Mouse (Mus musculus) frontal cortex, postnatal 25 days (tissue): ENCODE results near the gene Zpbp2.

Source experiments
- DNase-seq, 2 experiments: peaks; one replicate each; pipeline ENCODE4 v3.0.0; 2022; ENCODE audit warnings: low spot score in 2 of 2

Zpbp2 gene

DNA sequence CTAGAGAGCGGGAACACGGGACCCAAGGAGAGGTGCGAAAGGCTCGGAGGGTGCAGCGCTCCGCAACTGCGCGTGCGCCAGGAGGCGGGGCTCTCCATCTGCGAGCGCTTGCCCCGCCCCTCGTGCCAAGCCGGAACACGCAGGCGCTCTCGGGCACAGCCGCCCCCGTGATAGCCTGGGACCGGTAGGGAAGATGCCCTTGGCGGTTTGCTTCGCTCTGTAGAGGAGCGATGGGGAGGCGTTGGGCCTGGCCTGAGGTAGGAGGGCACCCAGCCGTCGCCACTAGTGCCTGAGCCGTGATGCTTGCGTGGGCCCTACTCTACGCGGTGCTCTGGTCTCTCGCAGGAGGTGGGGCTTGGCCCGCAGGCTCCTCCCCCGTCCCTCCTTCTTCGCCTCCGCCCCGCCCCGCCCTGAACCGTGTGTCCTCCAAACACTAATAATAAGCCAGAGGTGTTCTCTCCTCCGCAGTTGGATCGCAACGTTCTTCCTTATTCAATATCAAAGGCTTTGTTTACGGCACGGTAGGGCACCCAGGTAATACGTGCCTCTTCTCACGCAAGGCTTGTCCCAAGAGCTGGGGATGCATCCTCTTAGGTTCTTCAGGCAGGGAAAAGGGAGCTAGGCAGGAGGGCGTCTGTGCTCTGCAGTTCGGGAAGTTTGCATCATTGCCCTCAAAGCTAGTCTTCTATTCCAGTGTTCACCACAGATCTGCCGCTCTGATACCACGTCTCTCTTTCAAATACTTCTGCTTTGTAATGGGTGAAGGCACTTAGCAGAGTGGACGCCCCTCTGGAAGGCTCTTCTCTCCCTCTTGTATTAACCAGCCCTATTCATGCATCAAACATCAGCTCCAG, at the start of gene Zpbp2:
TSS of gene Zpbp2 (plus strand) at position 123 of the 854 bp plus-strand sequence.
- DNase-seq: peak; percentile 82 to 86

DNA sequence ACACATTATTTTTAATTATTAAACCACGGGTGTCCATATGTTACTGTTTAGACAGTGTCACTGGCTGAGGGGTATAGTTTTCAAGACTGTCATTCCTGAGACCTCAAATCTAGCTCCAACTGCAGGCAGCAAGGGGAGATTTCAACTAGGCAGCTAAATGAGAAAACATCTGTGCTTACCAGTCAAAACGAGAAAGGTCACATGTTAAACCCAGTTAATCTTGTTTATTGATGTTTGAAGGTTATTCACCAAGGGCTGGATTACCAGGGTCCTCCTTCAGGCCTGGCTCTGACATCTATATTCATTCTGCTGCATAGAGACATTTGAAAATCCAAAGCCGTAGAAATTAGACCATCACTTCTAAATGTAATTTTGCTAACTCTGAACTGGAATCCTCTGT, 46.0 kb upstream of the Zpbp2 start:
- no peak for DNase-seq

DNA sequence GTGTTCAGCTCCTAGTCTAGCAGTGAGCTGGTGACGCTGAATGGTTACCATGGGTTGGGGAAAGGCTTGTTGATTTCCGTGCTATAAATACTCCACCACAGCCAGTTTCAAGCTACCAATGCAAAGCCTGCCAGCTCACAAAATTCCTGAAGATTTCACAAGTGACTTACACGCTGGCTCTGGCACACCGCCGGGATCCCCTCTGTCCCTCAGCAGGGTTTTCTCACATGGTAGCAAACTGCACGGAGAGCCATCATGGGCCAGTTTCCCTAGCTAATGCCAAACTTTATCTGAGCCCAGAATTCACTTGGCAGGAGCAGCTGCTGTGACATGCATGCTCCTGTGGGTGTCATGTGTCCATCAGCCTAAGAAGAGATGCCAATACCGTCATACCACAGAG, 41.5 kb upstream of the Zpbp2 start:
- no peak for DNase-seq

DNA sequence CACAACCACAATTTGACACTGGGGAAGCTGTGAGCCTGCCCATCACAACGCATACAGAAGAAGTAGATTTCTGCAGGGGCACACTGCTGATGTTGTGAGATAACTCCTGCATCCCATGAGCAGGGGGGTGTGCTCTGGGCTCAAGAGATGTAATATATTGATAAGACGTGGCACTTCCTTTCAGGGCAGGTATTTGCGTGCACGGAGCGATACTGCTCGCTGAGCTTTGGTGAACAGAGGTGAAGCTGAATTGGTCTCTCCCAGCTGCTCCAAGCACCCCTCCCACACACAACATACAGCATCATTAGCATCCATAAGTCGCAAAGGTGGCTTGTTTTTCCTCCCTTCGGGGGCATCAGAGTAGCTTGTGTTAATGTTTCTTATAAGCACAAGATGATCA, 40.8 kb upstream of the Zpbp2 start:
- no peak for DNase-seq

DNA sequence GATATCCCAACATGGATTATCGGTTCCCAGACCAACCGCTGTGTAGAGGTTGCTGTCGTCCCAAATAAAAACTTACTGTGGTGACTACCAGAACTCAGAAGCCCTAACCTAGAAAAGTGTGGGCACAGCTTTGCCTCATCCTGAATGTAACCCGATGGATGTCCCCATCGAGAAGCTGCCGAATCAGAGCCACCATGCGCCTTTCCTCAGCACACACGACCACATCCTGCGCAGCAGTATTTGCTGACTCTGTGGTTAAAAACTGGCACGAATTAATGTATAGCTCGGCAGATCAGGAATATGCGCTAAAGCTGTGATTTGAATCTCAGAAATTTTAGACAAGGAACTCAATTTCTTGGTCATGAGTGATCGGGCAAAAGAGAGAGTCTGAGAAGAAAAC, 38.0 kb upstream of the Zpbp2 start:
- DNase-seq: no peak

DNA sequence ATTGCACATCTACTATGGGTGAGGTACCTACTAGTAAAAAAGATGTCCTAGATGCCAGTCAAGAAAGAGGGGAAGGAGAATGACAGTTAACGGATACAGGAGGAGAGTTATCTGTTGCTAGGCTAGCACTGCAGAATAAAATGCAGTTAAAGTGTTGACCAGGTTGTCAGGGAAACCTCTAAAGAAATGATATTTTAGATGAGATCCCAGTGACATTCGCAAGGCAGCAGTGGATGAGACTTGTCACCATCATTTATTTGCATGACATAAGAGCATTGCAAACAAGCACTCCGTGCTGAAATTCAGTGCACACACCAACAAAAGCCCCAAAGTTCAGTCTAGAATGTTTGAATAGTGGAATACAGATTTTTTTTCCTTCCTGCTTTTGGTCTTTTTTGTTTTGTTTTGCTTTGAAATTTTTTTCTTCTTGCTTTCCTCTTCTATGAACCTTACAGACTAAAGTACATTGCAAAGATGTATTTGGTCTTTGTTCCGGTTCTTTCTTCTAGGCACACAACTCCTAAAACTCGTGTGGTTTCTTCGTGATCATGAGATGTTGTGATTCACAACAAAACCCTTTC, 37.5 kb upstream of the Zpbp2 start:
- no peak for DNase-seq

DNA sequence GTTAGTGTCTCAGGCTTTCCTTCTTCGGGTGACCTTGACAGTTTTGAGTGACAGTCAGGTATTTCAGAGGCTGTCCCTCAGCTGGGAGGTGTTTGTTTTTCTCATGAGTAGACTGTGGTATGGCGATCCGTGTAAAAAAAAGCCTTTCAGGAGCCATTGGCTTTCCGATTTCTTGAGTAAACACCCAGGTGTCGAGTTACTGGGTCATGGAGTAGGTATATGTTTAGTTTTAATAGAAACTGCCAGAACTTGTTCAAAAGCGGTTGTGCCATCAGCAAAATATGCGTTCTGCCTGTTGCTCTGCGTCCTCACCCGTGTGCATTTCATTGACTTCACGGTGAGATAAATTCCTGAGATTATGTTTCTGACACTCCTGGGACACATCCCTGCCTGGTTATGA, 30.4 kb upstream of the Zpbp2 start:
- no peak for DNase-seq

DNA sequence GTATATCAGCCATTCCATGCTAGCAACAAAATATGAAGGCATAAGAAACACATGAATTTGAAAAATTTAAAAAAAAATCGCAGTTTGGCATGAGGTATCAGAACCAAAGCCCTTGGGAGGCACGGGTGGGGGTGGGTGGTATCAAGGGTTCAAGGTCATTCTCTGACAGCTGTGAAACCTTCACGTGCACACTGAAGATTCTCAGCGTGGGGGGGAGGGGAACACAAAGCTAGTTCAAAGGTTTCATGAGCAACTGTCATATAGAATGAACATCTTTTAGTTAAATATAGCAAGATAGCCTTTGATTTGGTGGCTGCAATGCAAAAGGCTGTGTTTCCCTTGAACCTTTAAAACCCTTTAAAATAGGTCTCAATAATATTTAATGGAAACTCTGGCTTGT, 25.8 kb upstream of the Zpbp2 start:
- no peak for DNase-seq

DNA sequence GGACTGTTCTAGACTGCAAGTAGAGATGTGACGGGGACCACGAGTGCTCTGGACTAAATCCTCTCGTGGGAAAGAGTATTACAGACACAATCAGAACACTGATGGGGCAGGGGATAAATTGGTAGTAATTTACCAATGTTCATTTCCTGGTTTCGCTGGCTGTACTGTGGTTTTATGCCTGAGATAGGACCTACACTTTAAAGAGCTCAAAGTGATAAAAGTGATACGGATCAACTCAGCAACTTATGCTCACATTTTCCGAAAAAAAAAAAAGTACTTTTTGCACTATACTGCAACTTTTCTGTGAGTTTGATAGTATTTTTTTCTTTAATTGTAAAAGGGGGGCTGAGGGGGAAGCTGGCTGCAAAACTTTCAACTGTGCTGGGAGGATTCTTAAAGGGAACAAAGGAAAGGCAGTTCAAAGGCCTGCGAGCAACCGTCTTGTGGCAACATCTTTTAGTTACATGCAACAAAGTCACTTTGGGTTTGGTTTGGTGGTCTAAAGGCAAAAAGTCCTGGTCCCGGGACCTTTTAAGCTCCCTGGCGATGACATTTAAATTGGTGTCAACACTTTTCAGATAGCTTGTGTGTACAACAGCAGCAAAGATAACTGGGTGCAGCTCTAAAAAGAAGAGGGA, 24.0 kb upstream of the Zpbp2 start:
- no peak for DNase-seq

DNA sequence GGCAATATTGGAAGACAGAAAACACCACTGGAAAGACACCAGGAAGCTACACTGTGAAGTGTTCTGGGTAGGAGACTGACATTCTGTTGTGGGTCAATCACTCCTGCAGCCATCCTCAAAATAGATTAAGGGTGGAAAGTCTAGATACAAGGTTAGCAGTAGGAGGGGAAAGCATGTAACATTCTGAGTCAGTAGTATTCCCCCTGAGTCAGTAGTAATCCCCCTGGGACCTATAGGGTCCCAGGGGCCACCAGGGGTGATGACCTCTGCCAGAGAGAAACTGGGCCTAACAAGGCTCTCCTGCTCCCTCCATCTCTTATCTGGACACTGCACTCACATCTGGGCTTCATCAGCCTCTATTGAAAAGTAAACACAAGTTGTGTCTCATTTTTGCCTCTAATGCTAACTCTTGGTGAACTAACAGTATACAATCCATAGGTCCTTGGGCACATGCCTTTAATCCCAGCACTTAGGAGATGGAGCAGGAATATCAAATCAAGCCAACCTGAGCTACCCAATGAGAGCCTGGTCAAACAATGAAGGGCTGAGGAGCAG, 13.3 kb upstream of the Zpbp2 start:
- no peak for DNase-seq

DNA sequence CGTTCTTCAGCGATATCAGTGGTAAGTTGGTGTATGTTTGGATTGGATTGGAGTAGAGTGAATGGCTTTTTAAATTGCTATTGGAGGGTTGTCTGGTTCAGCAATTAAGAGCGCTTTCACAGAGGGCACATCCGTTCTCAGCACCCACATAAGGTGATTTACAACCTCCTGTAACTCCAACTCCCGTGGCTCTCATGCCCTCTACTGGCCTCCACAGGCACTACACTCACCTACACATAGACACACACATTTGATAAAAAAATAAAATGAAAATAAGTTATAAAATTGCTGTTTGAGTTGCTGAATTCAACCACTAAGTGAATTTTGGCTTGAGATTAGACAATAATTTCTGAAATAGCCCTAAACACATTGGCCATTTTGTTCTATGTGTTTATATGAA, 10.6 kb upstream of the Zpbp2 start:
- no peak for DNase-seq

DNA sequence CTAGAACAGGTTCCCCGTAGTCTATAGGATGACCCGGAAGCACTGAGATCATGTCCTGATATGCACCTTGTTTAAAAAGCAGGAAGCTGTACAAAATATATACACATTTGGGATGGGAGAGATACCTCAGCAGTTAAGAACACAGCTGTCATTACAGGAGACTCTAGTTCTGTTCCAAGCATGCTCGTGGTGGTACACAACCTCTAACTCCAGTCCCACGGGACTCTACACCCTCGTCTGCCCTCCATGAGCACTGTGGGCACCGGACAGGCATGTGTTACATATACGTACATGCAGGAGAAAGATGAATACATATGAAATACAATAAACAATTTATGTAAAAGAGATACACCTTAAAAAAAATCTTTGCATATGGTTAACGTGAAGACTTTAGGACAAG, 8.3 kb upstream of the Zpbp2 start:
- no peak for DNase-seq

DNA sequence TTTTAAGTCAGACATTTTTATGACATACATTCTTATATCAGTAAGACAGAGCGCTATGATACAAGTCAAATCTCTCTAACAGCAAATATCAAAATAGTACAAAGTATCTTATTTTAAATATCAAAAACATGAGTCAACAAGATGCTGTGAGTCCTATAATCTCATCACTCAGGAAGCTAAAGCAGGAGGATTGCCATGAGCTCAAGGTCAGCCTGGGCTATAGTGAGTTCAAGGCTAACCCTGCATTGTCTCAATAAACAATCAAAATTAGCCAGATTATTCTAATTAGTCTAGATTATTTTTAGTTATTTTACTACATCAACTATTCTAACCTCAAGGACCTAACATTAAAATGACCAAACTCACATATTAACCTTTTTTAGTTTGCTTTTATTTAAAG, 7.5 kb upstream of the Zpbp2 start:
- no peak for DNase-seq

DNA sequence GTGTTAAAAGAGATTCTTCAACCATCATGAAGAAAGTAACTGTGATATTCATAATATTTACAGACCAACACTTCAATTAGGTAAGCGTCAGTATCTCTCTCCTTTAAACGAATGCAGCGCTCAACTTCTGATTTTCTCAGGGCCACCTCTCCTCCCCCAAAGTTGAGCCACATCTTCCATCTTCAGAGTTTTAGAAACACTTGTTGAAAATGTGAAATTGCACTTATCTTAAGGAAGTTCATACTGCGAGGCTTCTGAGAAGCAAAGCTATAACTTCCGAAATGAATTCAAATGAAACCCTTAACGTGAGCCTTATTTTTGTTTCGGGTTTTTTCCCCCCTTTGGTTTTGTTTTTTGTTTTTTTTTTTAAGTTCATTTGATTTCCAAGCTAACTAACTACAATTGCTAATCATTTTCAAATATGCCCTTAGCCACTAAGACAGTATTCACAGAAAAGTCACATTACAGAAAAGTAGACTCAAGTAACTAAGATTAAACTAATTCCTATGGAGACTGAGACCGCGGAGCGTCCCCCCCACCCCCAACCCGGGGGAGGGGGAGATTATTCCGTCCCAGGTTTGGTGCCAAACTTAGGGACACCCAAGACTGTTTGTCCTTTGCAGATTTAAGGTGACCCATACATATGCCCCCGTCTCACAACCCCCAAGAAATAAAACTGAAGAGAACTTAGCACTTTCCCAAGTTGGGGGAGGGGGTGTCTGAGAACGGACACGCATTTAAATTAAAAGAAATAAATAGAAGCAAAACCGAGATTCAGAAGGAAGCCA, 5.8 kb upstream of the Zpbp2 start:
- DNase-seq: no peak

DNA sequence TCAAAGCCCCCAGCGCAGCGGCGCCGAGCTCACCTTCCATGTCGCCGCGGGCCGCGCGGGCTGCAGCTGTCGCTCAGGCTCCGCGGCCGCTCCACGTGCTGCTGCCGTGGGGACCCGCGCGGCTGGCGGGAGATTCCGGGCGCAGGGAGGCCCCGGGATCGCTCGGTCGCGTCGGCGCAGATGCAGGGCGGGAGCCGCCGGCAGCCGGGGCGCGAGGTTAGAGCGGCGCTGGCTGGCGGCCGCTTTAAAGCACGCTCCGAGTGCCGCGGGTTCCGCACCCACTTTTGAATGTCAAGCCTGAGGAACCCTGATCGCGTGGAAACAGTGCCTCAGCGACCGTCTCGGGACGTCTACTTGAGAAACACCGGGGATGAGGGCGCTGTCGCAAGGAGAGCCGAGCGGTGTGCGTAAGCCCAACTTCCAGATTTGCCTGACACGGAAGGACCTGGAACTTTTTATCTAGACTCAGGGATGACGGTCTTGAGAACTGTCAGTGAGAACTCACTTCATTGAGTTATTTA, 5.1 kb upstream of the Zpbp2 start, which contains the start of gene Ikzf3:
TSS of gene Ikzf3 (minus strand) at position 321 of the 521 bp plus-strand sequence.
- peak; percentile 4 to 5 for DNase-seq

DNA sequence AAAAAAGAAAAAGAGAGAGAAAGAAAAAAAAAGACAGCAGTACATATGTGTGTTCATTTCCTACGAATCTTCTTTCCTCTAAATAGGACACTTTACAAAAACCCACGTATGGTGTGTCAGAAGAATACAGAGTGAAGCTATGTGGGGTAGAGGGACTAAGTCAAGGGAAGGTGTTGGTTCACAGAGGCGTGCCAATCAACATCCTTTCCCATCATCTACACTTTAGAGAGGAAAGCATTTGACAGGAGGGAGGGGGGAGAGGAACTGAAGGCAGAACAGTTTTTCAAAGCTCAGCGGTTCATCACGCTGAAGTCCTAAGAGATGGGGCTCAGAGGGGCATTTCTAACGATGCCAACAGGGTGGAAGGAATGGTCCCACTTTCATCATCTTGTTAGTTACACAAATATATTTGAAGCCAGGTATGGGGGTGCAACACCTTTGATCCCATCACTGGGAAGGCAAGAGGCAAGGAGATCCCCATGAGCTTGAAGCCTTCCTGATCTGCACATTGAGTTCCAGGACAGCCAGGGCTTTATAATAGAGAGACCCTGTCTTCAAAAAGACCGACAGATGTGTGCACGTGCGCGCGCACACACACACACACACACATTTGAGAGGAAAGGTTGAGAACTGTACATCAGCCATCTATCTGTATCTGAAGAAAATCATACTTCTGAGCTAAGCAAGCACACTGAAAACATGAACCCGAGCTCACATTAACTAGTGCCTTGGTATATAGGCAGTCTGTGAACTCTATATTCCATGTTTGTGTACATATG, 4.2 kb upstream of the Zpbp2 start:
- DNase-seq: no peak

DNA sequence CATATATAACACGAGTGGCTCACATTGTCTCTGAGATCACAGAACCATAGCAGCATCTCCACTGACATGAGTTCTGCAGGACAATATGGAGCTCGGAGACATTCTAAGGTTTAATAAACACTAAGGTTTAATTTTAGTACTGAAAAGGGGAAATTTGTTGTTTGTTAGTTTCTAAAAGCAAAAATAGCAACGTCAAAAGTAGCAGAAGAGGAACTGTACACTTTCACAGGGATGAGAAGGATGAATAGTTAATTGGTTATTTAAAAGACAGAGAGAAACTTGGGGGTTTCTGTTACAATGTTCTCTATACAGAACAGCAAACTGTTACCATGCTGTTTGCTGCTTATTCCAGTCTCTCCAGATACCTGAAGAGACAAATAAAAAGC, 3.6 kb upstream of the Zpbp2 start:
- DNase-seq: no peak

DNA sequence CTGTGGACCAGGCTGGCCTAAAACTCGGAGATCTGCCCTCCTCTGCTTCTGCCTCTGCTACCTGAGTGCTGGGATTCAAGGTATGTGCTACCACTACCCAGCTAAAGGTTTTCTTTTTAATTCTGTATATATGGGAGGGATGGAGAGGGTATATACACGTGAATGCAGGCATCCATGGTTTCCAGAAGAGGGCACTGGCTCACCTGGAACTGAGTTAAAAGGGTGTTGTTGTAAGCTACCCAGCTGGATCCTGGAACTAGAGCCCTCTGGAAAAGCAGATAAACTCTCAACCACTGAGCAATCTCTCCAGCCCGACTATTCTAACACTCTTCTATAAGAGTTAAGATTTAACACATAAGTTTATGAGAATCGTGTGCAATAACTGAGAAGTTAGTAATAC, 1.5 kb upstream of the Zpbp2 start:
- no peak for DNase-seq

DNA sequence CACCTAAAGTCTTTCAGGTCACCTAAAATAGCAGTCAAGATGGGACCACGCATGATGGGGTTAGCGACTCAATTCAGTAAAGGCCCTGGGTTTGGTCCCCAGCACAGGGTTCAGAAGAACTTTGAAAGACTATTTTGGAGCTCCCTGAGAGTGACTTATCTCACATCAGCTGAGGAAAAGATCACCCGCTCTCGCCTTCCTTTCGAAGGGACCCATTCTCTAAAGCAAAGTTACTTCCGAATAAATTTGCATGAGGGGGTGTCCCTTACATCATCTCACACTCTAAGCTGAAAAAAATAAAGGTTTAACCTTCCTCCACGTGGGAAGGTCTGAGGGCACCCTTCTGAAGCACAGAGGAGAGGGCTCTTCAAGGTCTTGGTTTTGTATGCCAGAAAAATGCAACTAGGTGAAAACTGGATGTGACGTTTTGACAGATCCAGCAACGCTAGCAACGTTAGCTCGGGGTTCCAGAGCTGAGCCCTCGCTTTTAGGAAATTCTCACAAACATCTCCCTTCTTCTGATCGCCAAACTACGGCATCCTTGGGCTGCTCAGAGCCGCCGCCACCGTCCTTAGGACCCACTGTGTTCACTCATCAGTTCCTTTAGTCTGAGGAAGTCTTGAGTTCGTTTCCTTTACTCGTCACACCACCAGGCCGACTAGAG, 454 bp upstream of the Zpbp2 start:
- no peak for DNase-seq

DNA sequence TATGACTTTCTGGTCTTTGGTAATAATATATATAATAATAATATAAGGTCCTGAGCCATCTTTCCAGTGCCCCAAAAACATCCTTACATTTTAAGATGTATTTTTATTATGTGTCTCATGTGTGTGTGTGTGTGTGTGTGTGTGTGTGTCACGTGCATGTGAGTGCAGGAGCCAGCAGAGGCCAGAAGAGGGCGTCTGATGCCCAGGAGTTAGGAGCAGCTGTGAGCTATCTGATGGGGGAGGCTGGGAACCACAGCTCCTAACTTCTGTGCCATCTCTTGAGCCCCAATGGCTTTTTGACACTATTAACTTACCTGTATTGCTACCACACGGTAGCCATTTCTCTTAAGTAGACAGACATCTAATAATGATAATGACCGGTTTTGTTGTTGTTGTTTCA, 3.1 kb downstream of the Zpbp2 start:
- DNase-seq: no peak
